Comparison of ENCODE assay signal across 10 mouse cellular contexts in the genomic region with DNA sequence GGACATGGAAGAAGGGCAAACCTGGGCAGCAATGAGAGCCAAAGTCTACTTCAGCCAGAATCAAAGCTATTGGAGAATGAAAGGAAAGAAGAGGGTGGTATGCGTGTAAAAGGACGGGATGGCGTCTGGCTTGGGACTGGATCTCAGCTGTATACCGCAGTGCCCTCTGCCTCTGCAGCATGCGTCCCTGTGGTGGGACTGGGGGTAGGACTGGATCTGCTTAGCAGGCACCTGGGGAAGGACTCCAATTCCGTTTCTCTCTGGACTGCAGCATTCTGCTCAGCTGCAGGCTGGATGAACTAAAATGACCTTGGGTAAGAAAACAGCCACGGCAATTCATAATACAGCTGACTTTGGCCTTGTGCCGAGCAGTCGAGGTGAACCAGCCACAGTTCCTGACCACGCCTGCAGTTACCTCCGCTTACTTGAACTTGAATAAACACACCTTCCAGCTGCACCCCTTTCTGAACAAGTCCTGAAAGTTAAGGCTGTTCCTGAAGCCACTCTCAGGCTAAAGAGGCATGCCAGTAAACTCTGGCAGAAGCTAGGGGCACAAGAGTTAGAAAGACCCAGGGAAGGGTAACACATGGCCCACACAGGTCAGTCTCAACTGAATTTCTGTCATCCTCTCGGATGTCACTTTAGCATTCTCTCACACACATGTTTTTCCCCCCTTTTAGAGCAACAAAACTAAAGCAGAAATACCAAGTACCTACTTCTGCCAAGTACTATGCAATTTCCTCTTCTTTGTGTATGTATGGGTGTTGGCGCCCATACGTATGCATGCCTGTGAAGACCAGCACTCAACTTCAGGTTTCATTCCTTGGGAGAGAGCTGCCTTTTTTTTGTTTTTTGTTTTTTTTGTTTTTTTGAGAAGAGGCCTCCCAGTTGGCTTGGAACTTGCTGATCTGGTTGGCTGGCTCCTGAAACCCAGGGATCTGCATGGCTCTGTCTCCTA.
A peak's percentile ranks its signal among the peaks of the same experiment; 100 is the strongest.
DNase-seq lines count a peak whose midpoint lies in the region.
"Had no signal": no experiment of that assay in that cellular context is flagged by ENCODE, and none has a peak within 500 bp of the region (broad histone marks: within the 10 kb centered on the region; RNA-seq: fewer than 3 reads in every experiment).

No protein-coding gene starts in this region.

- intact Hi-C loops in heart, postnatal 14 days (cut with DNase I) = no loop called here

- DNase-seq in testis, postnatal 10 days (ENCODE audit: low spot score) = peak; percentile 58
- DNase-seq in testis, postnatal 14 days (ENCODE audit: low spot score) = no peak
- DNase-seq in heart, postnatal 14 days = peak; percentile 49 to 64
- peak; percentile 78 to 87 for DNase-seq in lung, adult 18-20 months
- peak; percentile 53 to 69 for DNase-seq in urinary bladder, postnatal 36 days (ENCODE audit: low spot score in 2 of 2)
- no peak for DNase-seq in cerebellum, adult 18-20 months
- no peak for DNase-seq in neural tube, embryonic 10.5 days (ENCODE audit: extremely low spot score, low spot score)
- DNase-seq in right cerebral cortex, postnatal 36 days (ENCODE audit: low spot score in 2 of 2) = no peak
- DNase-seq: cerebellum, adult 9-11 months; right cerebral cortex, postnatal 25 days had no signal

Comparison
In these comparisons a context has a peak if more than half of its experiments do, and no peak if none do; other contexts are left out.
1. DNase-seq: peak in testis, postnatal 10 days (single experiment), heart, postnatal 14 days (2 of 2), lung, adult 18-20 months (2 of 2) and urinary bladder, postnatal 36 days (2 of 2); none in testis, postnatal 14 days (single experiment), cerebellum, adult 18-20 months (0 of 2), neural tube, embryonic 10.5 days (single experiment) and right cerebral cortex, postnatal 36 days (0 of 2).